In the genomic region with DNA sequence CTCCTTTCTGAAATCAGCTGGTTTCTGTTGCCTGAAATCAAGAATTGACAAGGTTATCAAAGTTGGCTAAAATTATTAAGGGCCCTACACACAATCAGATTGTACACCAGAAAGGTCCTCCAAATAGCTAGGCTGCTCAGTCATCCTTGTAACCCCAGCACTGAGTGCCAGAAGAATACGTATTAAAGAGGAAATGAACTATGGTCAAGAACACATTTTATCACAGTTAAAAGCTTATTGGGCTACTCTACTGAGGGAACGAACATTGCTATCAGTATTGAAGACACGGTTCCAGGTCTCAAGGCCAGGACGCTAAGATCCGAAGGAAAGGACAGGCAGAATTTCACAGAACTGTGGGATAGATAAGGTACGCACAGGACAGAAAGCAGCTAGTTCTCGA, we compare ENCODE assay signal across 8 mouse cellular contexts. TPM values are rescaled to one million over a fixed set of nuclear protein-coding genes. Genes with fewer than 3 reads are reported as not detected.
A peak's percentile ranks its signal among the peaks of the same experiment; 100 is the strongest.
DNase-seq lines count a peak whose midpoint lies in the region; ATAC-seq and TF ChIP-seq lines count a peak whose summit lies in the region.

No protein-coding gene starts in this region.

- H3K27ac ChIP-seq in bone marrow macrophage, adult 2 months (ENCODE audit: insufficient read depth, low read depth, low read length): no peak overlapping the region
- peak overlapping the region; percentile 56 for H3K27ac ChIP-seq in hindbrain, embryonic 15.5 days (replicated peaks)
- H3K27ac ChIP-seq in midbrain, embryonic 16.5 days (ENCODE audit: low read length): peak overlapping the region; percentile 64

- H3K27me3 ChIP-seq in hindbrain, embryonic 15.5 days: no peaks in the 10 kb centered on the region
- H3K27me3 ChIP-seq in midbrain, embryonic 16.5 days (ENCODE audit: control insufficient read depth, insufficient read depth, low read depth, low read length): no peaks in the 10 kb centered on the region

- no peak for ATAC-seq in hindbrain, embryonic 15.5 days (ENCODE audit: low FRiP score, low read depth)
- ATAC-seq in midbrain, embryonic 16.5 days: no peak

- peak overlapping the region; percentile 60 for H3K9ac ChIP-seq in hindbrain, embryonic 15.5 days
- H3K9ac ChIP-seq in midbrain, embryonic 16.5 days (ENCODE audit: low read depth, low read length): peak overlapping the region; percentile 77

- H3K4me3 ChIP-seq in bone marrow macrophage, adult 2 months (ENCODE audit: insufficient read depth, low read length): peak overlapping the region; percentile 62
- peak overlapping the region; percentile 55 for H3K4me3 ChIP-seq in hindbrain, embryonic 15.5 days
- H3K4me3 ChIP-seq in midbrain, embryonic 16.5 days (ENCODE audit: low read depth, low read length): peak overlapping the region; percentile 66

- H3K36me3 ChIP-seq in hindbrain, embryonic 15.5 days: no peaks in the 10 kb centered on the region
- no peaks in the 10 kb centered on the region for H3K36me3 ChIP-seq in midbrain, embryonic 16.5 days (ENCODE audit: control insufficient read depth, insufficient read depth, low read length)

- WGBS in hindbrain, embryonic 15.5 days: 2% methylated on average over 7 of the region's 7 CpGs
- 3% methylated on average over 7 of the region's 7 CpGs for WGBS in midbrain, embryonic 16.5 days

- DNase-seq in kidney, adult 9 months: peak; percentile 63
- no peak for DNase-seq in kidney, postnatal 4 days
- DNase-seq in thymus, postnatal 25 days: no peak
- DNase-seq in urinary bladder, adult 2 months (ENCODE audit: low spot score): no peak
- no peak for DNase-seq in cerebellum, adult 11 months

- H3K4me1 ChIP-seq in bone marrow macrophage, adult 2 months (ENCODE audit: control insufficient read depth, insufficient read depth, low read length): peaks cover 11% of the 10 kb centered on the region
- H3K4me1 ChIP-seq in hindbrain, embryonic 15.5 days (replicated peaks): peaks cover 12% of the 10 kb centered on the region
- peaks cover 6% of the 10 kb centered on the region for H3K4me1 ChIP-seq in midbrain, embryonic 16.5 days (ENCODE audit: control insufficient read depth, insufficient read depth, low read length)

- H3K4me2 ChIP-seq in hindbrain, embryonic 15.5 days: peak overlapping the region; percentile 81
- H3K4me2 ChIP-seq in midbrain, embryonic 16.5 days (ENCODE audit: low read length): peak overlapping the region; percentile 65

- no peak for TF ChIP-seq POLR2A in bone marrow macrophage, adult 2 months (IDR thresholded peaks at IDR 0.05; ENCODE audit: borderline replicate concordance, low read depth, low read length)

- no peaks in the 10 kb centered on the region for H3K9me3 ChIP-seq in hindbrain, embryonic 15.5 days
- H3K9me3 ChIP-seq in midbrain, embryonic 16.5 days (replicated peaks; ENCODE audit: control insufficient read depth, low read length, poor library complexity, severe bottlenecking): no peaks in the 10 kb centered on the region

- TF ChIP-seq CTCF in bone marrow macrophage, adult 2 months (IDR thresholded peaks at IDR 0.05; ENCODE audit: low read depth, low read length): no peak

RNA-seq across cellular contexts. Expression of gene Ggct, which starts 0.6 kb away (rescaled TPM):
- 5.1 and 8.7 TPM in 2 replicates for polyA plus RNA-seq in bone marrow macrophage, adult 2 months (2012; ENCODE audit: insufficient read depth, insufficient read length, missing spikeins)
- 12.7 and 15.3 TPM in 2 replicates for polyA plus RNA-seq in hindbrain, embryonic 15.5 days (2015; fragmentation: Nextera tagmentation; extraction: Ambion mirVana)
- polyA plus RNA-seq in midbrain, embryonic 16.5 days (2015; fragmentation: Nextera tagmentation; extraction: Ambion mirVana): 13.6 and 14.5 TPM in 2 replicates
- 4.6 and 7.5 TPM in 2 replicates for polyA plus RNA-seq in urinary bladder, adult 2 months (2012; rRNA removed)

RNA-seq across cellular contexts. Expression of gene Nod1, which starts 19.7 kb away (rescaled TPM):
- 18.2 and 23.9 TPM in 2 replicates for polyA plus RNA-seq in bone marrow macrophage, adult 2 months (2012; ENCODE audit: insufficient read depth, insufficient read length, missing spikeins)
- 3.2 and 3.9 TPM in 2 replicates for polyA plus RNA-seq in hindbrain, embryonic 15.5 days (2015; fragmentation: Nextera tagmentation; extraction: Ambion mirVana)
- polyA plus RNA-seq in midbrain, embryonic 16.5 days (2015; fragmentation: Nextera tagmentation; extraction: Ambion mirVana): 2.6 and 2.8 TPM in 2 replicates
- polyA plus RNA-seq in urinary bladder, adult 2 months (2012; rRNA removed): 22.1 and 23.4 TPM in 2 replicates

RNA-seq across cellular contexts. Expression of gene Gars, which starts 45.7 kb away (rescaled TPM):
- polyA plus RNA-seq in bone marrow macrophage, adult 2 months (2012; ENCODE audit: insufficient read depth, insufficient read length, missing spikeins): 45.7 and 49.7 TPM in 2 replicates
- 197 TPM in 2 replicates for polyA plus RNA-seq in hindbrain, embryonic 15.5 days (2015; fragmentation: Nextera tagmentation; extraction: Ambion mirVana)
- polyA plus RNA-seq in midbrain, embryonic 16.5 days (2015; fragmentation: Nextera tagmentation; extraction: Ambion mirVana): 225 and 230 TPM in 2 replicates
- polyA plus RNA-seq in urinary bladder, adult 2 months (2012; rRNA removed): 55.9 and 57.9 TPM in 2 replicates
